Mouse (Mus musculus): ENCODE results near the gene Clec16a.

- TF ChIP-seq CTCF (conservative IDR thresholded peaks at IDR 0.05; ENCODE audit: insufficient read depth, insufficient read length, low read depth, low read length) (no peak), POLR2A (IDR thresholded peaks at IDR 0.05; ENCODE audit: low read depth, low read length) (no peak)
These were observed 186.6 kb downstream of the Clec16a start for GRCm38 (mm10) chr16:10731785-10732184.

Measured in kidney, adult 2 months (tissue).